Mouse (Mus musculus) ES-E14 (cell line): ENCODE results near the gene Epas1. TPM values are rescaled to one million over a fixed set of nuclear protein-coding genes. Genes with fewer than 3 reads are reported as not detected.
A peak's percentile ranks its signal among the peaks of the same experiment; 100 is the strongest.

Source experiments
- DNase-seq: peaks from one replicate; pipeline ENCODE4 v3.0.0-alpha.2; 2013; ENCODE audit warnings: low read depth, low spot score
- H3K27ac ChIP-seq: 2 replicates; pipeline ENCODE4 v1.5.1; 2012; ENCODE audit warnings: low read depth, mild to moderate bottlenecking, low read length, moderate library complexity, mixed read lengths; ENCODE audit not compliant: poor library complexity, insufficient read depth, severe bottlenecking
- H3K36me3 ChIP-seq: 2 replicates; pipeline ENCODE4 v1.6.1; 2012; ENCODE audit warnings: mild to moderate bottlenecking, low read length, moderate library complexity, mixed read lengths; ENCODE audit not compliant: control insufficient read depth, poor library complexity, insufficient read depth, severe bottlenecking
- H3K4me1 ChIP-seq, 2 experiments: fragments of 150-350 bp in 1 of 2; sonication (generic) in 1 of 2; 2 replicates each; pipeline ENCODE4 v1.6.1; 2012; ENCODE audit warnings: low read length in 2 of 2, mild to moderate bottlenecking in 1 of 2, mixed read lengths in 1 of 2; ENCODE audit not compliant: control insufficient read depth in 2 of 2, insufficient read depth in 2 of 2, poor library complexity in 1 of 2
- H3K4me3 ChIP-seq, 2 experiments: fragments of 150-350 bp in 1 of 2; sonication (generic) in 1 of 2; 2 replicates each; pipeline ENCODE4 v1.5.1; 2012; ENCODE audit warnings: low read length in 2 of 2, low read depth in 1 of 2, mild to moderate bottlenecking in 1 of 2, mixed read lengths in 1 of 2; ENCODE audit not compliant: insufficient read depth in 1 of 2, poor library complexity in 1 of 2, severe bottlenecking in 1 of 2
- H3K9ac ChIP-seq: 2 replicates; pipeline ENCODE4 v1.6.1; 2012; ENCODE audit warnings: low read depth, mild to moderate bottlenecking, low read length, mixed read lengths; ENCODE audit not compliant: poor library complexity, insufficient read depth, severe bottlenecking
- H3K9me3 ChIP-seq: fragments of 150-350 bp; sonication (generic); 2 replicates; pipeline ENCODE4 v1.6.1; 2012; ENCODE audit warnings: low read depth, mild to moderate bottlenecking, low read length; ENCODE audit not compliant: control insufficient read depth, insufficient read depth
- CHD2 ChIP-seq: IDR thresholded peaks from 2 replicates; pipeline ENCODE4 v1.6.1; 2014; ENCODE audit warnings: mild to moderate bottlenecking, low read depth, low read length, inconsistent platforms
- HCFC1 ChIP-seq: IDR thresholded peaks from 2 replicates; pipeline ENCODE4 v1.6.1; 2012; ENCODE audit warnings: low read length, inconsistent platforms, borderline replicate concordance; ENCODE audit not compliant: insufficient read depth
- MAFK ChIP-seq: IDR thresholded peaks from 2 replicates; pipeline ENCODE4 v1.6.1; 2014; ENCODE audit warnings: mild to moderate bottlenecking, low read depth, low read length, inconsistent platforms; ENCODE audit not compliant: insufficient read depth
- ZC3H11A ChIP-seq: IDR thresholded peaks from 2 replicates; pipeline ENCODE4 v1.6.1; 2012; ENCODE audit warnings: low read depth, mild to moderate bottlenecking, inconsistent platforms, low read length, borderline replicate concordance
- ZNF384 ChIP-seq: IDR thresholded peaks from 2 replicates; pipeline ENCODE4 v1.6.1; 2012; ENCODE audit warnings: low read depth, low read length, inconsistent platforms
- in situ Hi-C, 2 experiments: fragments of 600-800 bp; cut with MboI; formaldehyde crosslinking; loops; one replicate each; pipeline ENCODE4 v1.15.1; 2025; ENCODE audit warnings: low sequenced_read_pairs in 2 of 2, inconsistent platforms in 1 of 2; ENCODE audit not compliant: unreplicated experiment in 2 of 2
- total RNA-seq: library from RNA; depleted of rRNA; stranded (reverse); fragments of 300-350 nt; gene quantifications from 2 replicates; pipeline ENCODE4 v1.2.3, GENCODE M21; 2012

Gene Epas1
- total RNA-seq, 1 experiment: 9.5 TPM

GRCm38 (mm10) chr17:86802351-86802985, 49.0 kb downstream of the Epas1 start:
- Histone ChIP-seq H3K9me3 (no peaks in the 10 kb centered on the region), H3K4me1 (peaks cover 13 to 17% of the 10 kb centered on the region in 2 experiments), H3K36me3 (peaks cover 18% of the 10 kb centered on the region), H3K9ac (no peak overlapping the region), H3K4me3 (no peak overlapping the region; a peak in 1 of 4 replicates), H3K27ac (no peak overlapping the region)
- in situ Hi-C loops: no loop called here
- DNase-seq: peak; percentile 25
- TF ChIP-seq ZC3H11A (no peak), HCFC1 (no peak), ZNF384 (no peak), CHD2 (no peak), MAFK (no peak)

- Histone ChIP-seq H3K36me3 (peaks cover 18% of the 10 kb centered on the region), H3K4me1 (peaks cover 13 to 17% of the 10 kb centered on the region in 2 experiments), H3K9me3 (no peaks in the 10 kb centered on the region), H3K9ac (no peak overlapping the region), H3K27ac (no peak overlapping the region), H3K4me3 (no peak overlapping the region)
- in situ Hi-C loops: no loop called here
- TF ChIP-seq HCFC1: no peak
- no peak for TF ChIP-seq ZC3H11A
- TF ChIP-seq ZNF384: no peak
- no peak for TF ChIP-seq MAFK
- no peak for TF ChIP-seq CHD2
- no peak for DNase-seq
Measured at GRCm38 (mm10) chr17:86803147-86803546, 49.6 kb downstream of the Epas1 start.

GRCm38 (mm10) chr17:86803653-86804052, 50.2 kb downstream of the Epas1 start:
- Histone ChIP-seq H3K9me3 (no peaks in the 10 kb centered on the region), H3K36me3 (peaks cover 18% of the 10 kb centered on the region), H3K4me3 (no peak overlapping the region), H3K27ac (no peak overlapping the region), H3K4me1 (peaks cover 13 to 17% of the 10 kb centered on the region in 2 experiments), H3K9ac (no peak overlapping the region)
- TF ChIP-seq ZNF384: no peak
- no peak for TF ChIP-seq MAFK
- TF ChIP-seq HCFC1: no peak
- no peak for TF ChIP-seq ZC3H11A
- TF ChIP-seq CHD2: no peak
- in situ Hi-C loops: no loop called here
- DNase-seq: no peak

GRCm38 (mm10) chr17:86812029-86812428, 58.5 kb downstream of the Epas1 start:
- in situ Hi-C loops: loop anchor here in 1 of 2 experiments (10.0 kb wide), 1 partner anchor 307 kb away; the partner anchor contains the start of gene Gm10309
- Histone ChIP-seq H3K27ac (no peak overlapping the region), H3K9me3 (no peaks in the 10 kb centered on the region), H3K36me3 (peaks cover 12% of the 10 kb centered on the region), H3K4me1 (peaks cover 0 to 1% of the 10 kb centered on the region in 2 experiments; a peak in 2 of 4 replicates), H3K4me3 (no peak overlapping the region), H3K9ac (no peak overlapping the region)
- no peak for DNase-seq
- no peak for TF ChIP-seq CHD2
- no peak for TF ChIP-seq MAFK
- TF ChIP-seq HCFC1: no peak
- TF ChIP-seq ZNF384: no peak
- TF ChIP-seq ZC3H11A: peak; percentile 49; the same call in 1 of the 2 replicates
